Mouse (Mus musculus) forebrain, embryonic 12.5 days (tissue): Measurements from ENCODE around the gene Dennd1a. TPM values are rescaled to one million over a fixed set of nuclear protein-coding genes. Genes with fewer than 3 reads are reported as not detected.

ENCODE experiments used
- ATAC-seq: fragments of 200-750 bp; cut with Nextera tagmentation; 2 replicates; pipeline ENCODE4 v1.8.0; 2017; ENCODE audit warnings: moderate TSS enrichment; ENCODE audit not compliant: low FRiP score
- H3K27ac ChIP-seq: fragments of 300-500 bp; sonication (generic); 2 replicates; pipeline ENCODE4 v1.5.1; 2016; ENCODE audit warnings: mild to moderate bottlenecking
- H3K27me3 ChIP-seq: fragments of 300-500 bp; sonication (generic); 2 replicates; pipeline ENCODE4 v1.6.1; 2016; ENCODE audit warnings: mild to moderate bottlenecking
- H3K36me3 ChIP-seq: fragments of 300-500 bp; sonication (generic); replicated peaks from 2 replicates; pipeline ENCODE4 v1.6.1; 2016; ENCODE audit warnings: mild to moderate bottlenecking
- H3K4me1 ChIP-seq: fragments of 300-500 bp; sonication (generic); 2 replicates; pipeline ENCODE4 v1.6.1; 2016
- H3K4me2 ChIP-seq: fragments of 300-500 bp; sonication (generic); 2 replicates; pipeline ENCODE4 v1.6.1; 2016; ENCODE audit warnings: mild to moderate bottlenecking, moderate library complexity
- H3K4me3 ChIP-seq: fragments of 300-500 bp; sonication (generic); replicated peaks from 2 replicates; pipeline ENCODE4 v1.5.1; 2016; ENCODE audit warnings: mild to moderate bottlenecking
- H3K9ac ChIP-seq: fragments of 300-500 bp; sonication (generic); 2 replicates; pipeline ENCODE4 v1.6.1; 2016; ENCODE audit warnings: mild to moderate bottlenecking
- H3K9me3 ChIP-seq: fragments of 300-500 bp; sonication (generic); 2 replicates; pipeline ENCODE4 v1.6.1; 2016
- WGBS: fragments of 180-500 bp; shearing (Covaris S2); methylation state at CpG from one replicate; pipeline ENCODE4 v1.1.7; 2016; 5-methylcytosine and 5-hydroxymethylcytosine counted together
- polyA plus RNA-seq: library from polyadenylated mRNA; unstranded; fragments of >200 nt; fragmentation: Nextera tagmentation; extraction: Ambion mirVana; gene quantifications from 2 replicates; pipeline ENCODE4 v1.2.1, GENCODE M21; 2016

Gene Dennd1a
- polyA plus RNA-seq, 1 experiment from 2014 or later = 30.3 TPM

GRCm38 (mm10) chr2:38013839-38014365 is 273.3 kb downstream of the Dennd1a start:
- no peaks in the 10 kb centered on the region for H3K27me3 ChIP-seq
- WGBS = 21% methylated on average over 5 of the region's 5 CpGs
- H3K36me3 ChIP-seq = no peaks in the 10 kb centered on the region
- H3K4me2 ChIP-seq = no peak overlapping the region
- no peak overlapping the region for H3K9ac ChIP-seq
- no peak overlapping the region for H3K4me3 ChIP-seq
- H3K9me3 ChIP-seq = no peaks in the 10 kb centered on the region
- peaks cover 24% of the 10 kb centered on the region for H3K4me1 ChIP-seq
- peak; percentile 79; the same call in 1 of the 2 replicates for ATAC-seq
- peak overlapping the region; percentile 84 for H3K27ac ChIP-seq

GRCm38 (mm10) chr2:38007238-38007637 is 280.0 kb downstream of the Dennd1a start:
- Histone ChIP-seq H3K36me3 (no peaks in the 10 kb centered on the region), H3K9ac (no peak overlapping the region), H3K4me3 (no peak overlapping the region), H3K27me3 (no peaks in the 10 kb centered on the region), H3K4me2 (no peak overlapping the region), H3K9me3 (no peaks in the 10 kb centered on the region), H3K27ac (no peak overlapping the region), H3K4me1 (peaks cover 2% of the 10 kb centered on the region; the same call in 1 of the 2 replicates)
- ATAC-seq = no peak
- WGBS = 51% methylated on average over 1 of the region's 1 CpGs

GRCm38 (mm10) chr2:38003183-38003680 is 284.0 kb downstream of the Dennd1a start:
- ATAC-seq = no peak
- Histone ChIP-seq H3K4me1 (peaks cover 5% of the 10 kb centered on the region; the same call in 1 of the 2 replicates), H3K27ac (no peak overlapping the region), H3K4me2 (no peak overlapping the region), H3K27me3 (no peaks in the 10 kb centered on the region), H3K4me3 (no peak overlapping the region), H3K9me3 (no peaks in the 10 kb centered on the region), H3K36me3 (peaks cover 3% of the 10 kb centered on the region; the same call in 1 of the 2 replicates), H3K9ac (no peak overlapping the region)
- WGBS = 76% methylated on average over 9 of the region's 9 CpGs

- H3K27me3 ChIP-seq = no peaks in the 10 kb centered on the region
- H3K9me3 ChIP-seq = no peaks in the 10 kb centered on the region
- no peak overlapping the region for H3K4me2 ChIP-seq
- peaks cover 3% of the 10 kb centered on the region; the same call in 1 of the 2 replicates for H3K36me3 ChIP-seq
- 100% methylated on average over 1 of the region's 1 CpGs for WGBS
- H3K4me3 ChIP-seq = no peak overlapping the region
- ATAC-seq = no peak
- H3K4me1 ChIP-seq = peaks cover 10% of the 10 kb centered on the region; the same call in 1 of the 2 replicates
- H3K27ac ChIP-seq = no peak overlapping the region
- no peak overlapping the region for H3K9ac ChIP-seq
Measured at GRCm38 (mm10) chr2:38001004-38001403, 286.2 kb downstream of the Dennd1a start.

GRCm38 (mm10) chr2:37997966-37998365 is 289.2 kb downstream of the Dennd1a start:
- H3K27me3 ChIP-seq = no peaks in the 10 kb centered on the region
- H3K36me3 ChIP-seq = peaks cover 3% of the 10 kb centered on the region; the same call in 1 of the 2 replicates
- 12% methylated on average over 3 of the region's 3 CpGs for WGBS
- ATAC-seq = no peak
- H3K9me3 ChIP-seq = no peaks in the 10 kb centered on the region
- 0 out of 2 replicates have a peak overlapping the region, but pooled peaks have one; percentile 10 for H3K27ac ChIP-seq
- no peak overlapping the region for H3K9ac ChIP-seq
- no peak overlapping the region for H3K4me2 ChIP-seq
- H3K4me1 ChIP-seq = peaks cover 10% of the 10 kb centered on the region; the same call in 1 of the 2 replicates
- H3K4me3 ChIP-seq = no peak overlapping the region

GRCm38 (mm10) chr2:37989091-37989490 is 298.1 kb downstream of the Dennd1a start:
- ATAC-seq = no peak
- WGBS = 83% methylated on average over 3 of the region's 3 CpGs
- H3K27me3 ChIP-seq = no peaks in the 10 kb centered on the region
- H3K9me3 ChIP-seq = no peaks in the 10 kb centered on the region
- H3K36me3 ChIP-seq = no peaks in the 10 kb centered on the region
- H3K27ac ChIP-seq = no peak overlapping the region
- H3K9ac ChIP-seq = no peak overlapping the region
- H3K4me1 ChIP-seq = peaks cover 6% of the 10 kb centered on the region; the same call in 1 of the 2 replicates
- H3K4me2 ChIP-seq = no peak overlapping the region
- H3K4me3 ChIP-seq = no peak overlapping the region

GRCm38 (mm10) chr2:37988301-37988700 is 298.9 kb downstream of the Dennd1a start:
- no peak overlapping the region for H3K9ac ChIP-seq
- 89% methylated on average over 1 of the region's 1 CpGs for WGBS
- H3K27ac ChIP-seq = no peak overlapping the region
- H3K4me1 ChIP-seq = peaks cover 6% of the 10 kb centered on the region; the same call in 1 of the 2 replicates
- no peaks in the 10 kb centered on the region for H3K36me3 ChIP-seq
- no peaks in the 10 kb centered on the region for H3K27me3 ChIP-seq
- no peak overlapping the region for H3K4me3 ChIP-seq
- no peaks in the 10 kb centered on the region for H3K9me3 ChIP-seq
- H3K4me2 ChIP-seq = no peak overlapping the region
- ATAC-seq = no peak

GRCm38 (mm10) chr2:37985690-37986222 is 301.4 kb downstream of the Dennd1a start:
- Histone ChIP-seq H3K4me1 (peaks cover 13% of the 10 kb centered on the region), H3K36me3 (no peaks in the 10 kb centered on the region), H3K9ac (no peak overlapping the region), H3K4me3 (no peak overlapping the region), H3K4me2 (no peak overlapping the region), H3K27me3 (no peaks in the 10 kb centered on the region), H3K9me3 (no peaks in the 10 kb centered on the region), H3K27ac (no peak overlapping the region)
- 42% methylated on average over 5 of the region's 5 CpGs for WGBS
- ATAC-seq = no peak

GRCm38 (mm10) chr2:37982714-37983113 is 304.5 kb downstream of the Dennd1a start:
- H3K4me3 ChIP-seq = no peak overlapping the region
- no peak overlapping the region for H3K27ac ChIP-seq
- no peak overlapping the region for H3K9ac ChIP-seq
- H3K36me3 ChIP-seq = no peaks in the 10 kb centered on the region
- WGBS = 96% methylated on average over 1 of the region's 1 CpGs
- H3K4me2 ChIP-seq = no peak overlapping the region
- ATAC-seq = no peak
- H3K27me3 ChIP-seq = no peaks in the 10 kb centered on the region
- H3K4me1 ChIP-seq = peaks cover 13% of the 10 kb centered on the region
- H3K9me3 ChIP-seq = no peaks in the 10 kb centered on the region

- H3K27ac ChIP-seq = no peak overlapping the region
- no peak overlapping the region for H3K4me2 ChIP-seq
- H3K9ac ChIP-seq = no peak overlapping the region
- H3K4me3 ChIP-seq = no peak overlapping the region
- H3K36me3 ChIP-seq = no peaks in the 10 kb centered on the region
- WGBS = 53% methylated on average over 15 of the region's 15 CpGs
- no peak for ATAC-seq
- H3K9me3 ChIP-seq = no peaks in the 10 kb centered on the region
- no peaks in the 10 kb centered on the region for H3K27me3 ChIP-seq
- H3K4me1 ChIP-seq = peaks cover 13% of the 10 kb centered on the region
Measured at GRCm38 (mm10) chr2:37981562-37982403, 305.4 kb downstream of the Dennd1a start.

GRCm38 (mm10) chr2:37974201-37974600 is 313.0 kb downstream of the Dennd1a start:
- WGBS = 80% methylated on average over 3 of the region's 3 CpGs

GRCm38 (mm10) chr2:37972621-37973020 is 314.6 kb downstream of the Dennd1a start:
- no peaks in the 10 kb centered on the region for H3K9me3 ChIP-seq
- WGBS = 71% methylated on average over 6 of the region's 6 CpGs
- no peak overlapping the region for H3K4me3 ChIP-seq
- H3K36me3 ChIP-seq = no peaks in the 10 kb centered on the region
- H3K27ac ChIP-seq = no peak overlapping the region
- ATAC-seq = no peak
- peaks cover 13% of the 10 kb centered on the region for H3K4me1 ChIP-seq
- H3K9ac ChIP-seq = no peak overlapping the region
- H3K27me3 ChIP-seq = no peaks in the 10 kb centered on the region
- H3K4me2 ChIP-seq = no peak overlapping the region

More at GRCm38 (mm10) chr2:37974201-37974600, 313.0 kb downstream of the Dennd1a start:
- peaks cover 13% of the 10 kb centered on the region for H3K4me1 ChIP-seq
- no peak for ATAC-seq
- H3K36me3 ChIP-seq = no peaks in the 10 kb centered on the region
- no peaks in the 10 kb centered on the region for H3K9me3 ChIP-seq
- no peak overlapping the region for H3K9ac ChIP-seq
- no peak overlapping the region for H3K27ac ChIP-seq
- no peaks in the 10 kb centered on the region for H3K27me3 ChIP-seq
- H3K4me3 ChIP-seq = no peak overlapping the region
- no peak overlapping the region for H3K4me2 ChIP-seq
